Mouse (Mus musculus): ENCODE results near the gene Ferd3l. TPM values are rescaled to one million over a fixed set of nuclear protein-coding genes. Genes with fewer than 3 reads are reported as not detected.

Ferd3l gene
- polyA plus RNA-seq, 1 experiment from 2014 or later, result not detected

- no peak overlapping the region for H3K9ac ChIP-seq (ENCODE audit: low read depth, low read length)
- H3K4me3 ChIP-seq (ENCODE audit: low read length), result no peak overlapping the region
- peaks cover 11% of the 10 kb centered on the region; the same call in 1 of the 2 replicates for H3K4me1 ChIP-seq (ENCODE audit: control insufficient read depth, insufficient read depth, low read length)
- 23% methylated on average over 9 of the region's 9 CpGs for WGBS
- H3K36me3 ChIP-seq (ENCODE audit: control insufficient read depth, insufficient read depth, low read length), result no peaks in the 10 kb centered on the region
- H3K9me3 ChIP-seq (ENCODE audit: control insufficient read depth, low read length), result no peaks in the 10 kb centered on the region
- no peak overlapping the region for H3K4me2 ChIP-seq (replicated peaks; ENCODE audit: low read depth, low read length)
- H3K27ac ChIP-seq (ENCODE audit: low read depth, low read length), result no peak overlapping the region
- peaks cover 76% of the 10 kb centered on the region for H3K27me3 ChIP-seq (ENCODE audit: control insufficient read depth, insufficient read depth, low read length)
- ATAC-seq (ENCODE audit: low FRiP score, low TSS enrichment), result no peak
Measured at GRCm38 (mm10) chr12:33962773-33963130, 34.5 kb downstream of the Ferd3l start.

GRCm38 (mm10) chr12:33963671-33964369 lies 35.6 kb downstream of the Ferd3l start:
- Histone ChIP-seq H3K27me3 (ENCODE audit: control insufficient read depth, insufficient read depth, low read length) (peaks cover 76% of the 10 kb centered on the region), H3K27ac (ENCODE audit: low read depth, low read length) (no peak overlapping the region), H3K4me1 (ENCODE audit: control insufficient read depth, insufficient read depth, low read length) (peaks cover 14% of the 10 kb centered on the region; the same call in 1 of the 2 replicates), H3K9ac (ENCODE audit: low read depth, low read length) (no peak overlapping the region), H3K4me3 (ENCODE audit: low read length) (no peak overlapping the region), H3K36me3 (ENCODE audit: control insufficient read depth, insufficient read depth, low read length) (no peaks in the 10 kb centered on the region), H3K4me2 (replicated peaks; ENCODE audit: low read depth, low read length) (no peak overlapping the region), H3K9me3 (ENCODE audit: control insufficient read depth, low read length) (no peaks in the 10 kb centered on the region)
- 5% methylated on average over 15 of the region's 15 CpGs for WGBS
- no peak for ATAC-seq (ENCODE audit: low FRiP score, low TSS enrichment)

DNA sequence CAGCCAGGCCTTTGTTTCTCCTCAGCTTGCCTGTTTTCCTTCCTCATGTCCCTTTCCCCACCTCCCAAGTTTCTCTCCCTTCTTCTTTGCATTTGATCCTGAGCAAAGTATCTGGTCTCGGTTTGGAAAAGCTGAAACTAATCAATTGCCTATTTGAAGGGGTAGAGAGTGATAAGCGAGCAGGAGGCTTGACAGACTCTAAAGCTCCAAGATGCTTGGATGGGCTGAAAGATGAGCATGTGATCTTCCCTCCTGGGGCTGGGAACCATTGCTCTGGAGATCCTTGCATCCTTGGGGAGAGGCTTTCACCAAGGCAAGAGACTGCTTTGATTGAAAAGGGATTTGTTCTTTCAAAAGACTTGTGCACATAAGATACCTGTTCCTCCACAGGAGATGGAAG lies 36.2 kb downstream of the Ferd3l start:
- WGBS, result 34% methylated on average over 2 of the region's 2 CpGs
- H3K4me3 ChIP-seq (ENCODE audit: low read length), result no peak overlapping the region
- no peak overlapping the region for H3K4me2 ChIP-seq (replicated peaks; ENCODE audit: low read depth, low read length)
- peaks cover 76% of the 10 kb centered on the region for H3K27me3 ChIP-seq (ENCODE audit: control insufficient read depth, insufficient read depth, low read length)
- H3K36me3 ChIP-seq (ENCODE audit: control insufficient read depth, insufficient read depth, low read length), result no peaks in the 10 kb centered on the region
- no peak overlapping the region for H3K9ac ChIP-seq (ENCODE audit: low read depth, low read length)
- H3K27ac ChIP-seq (ENCODE audit: low read depth, low read length), result no peak overlapping the region
- ATAC-seq (ENCODE audit: low FRiP score, low TSS enrichment), result no peak
- peaks cover 14% of the 10 kb centered on the region; the same call in 1 of the 2 replicates for H3K4me1 ChIP-seq (ENCODE audit: control insufficient read depth, insufficient read depth, low read length)
- H3K9me3 ChIP-seq (ENCODE audit: control insufficient read depth, low read length), result no peaks in the 10 kb centered on the region

- H3K4me2 ChIP-seq (replicated peaks; ENCODE audit: low read depth, low read length), result no peak overlapping the region
- H3K9ac ChIP-seq (ENCODE audit: low read depth, low read length), result no peak overlapping the region
- peaks cover 14% of the 10 kb centered on the region; the same call in 1 of the 2 replicates for H3K4me1 ChIP-seq (ENCODE audit: control insufficient read depth, insufficient read depth, low read length)
- no peak overlapping the region for H3K4me3 ChIP-seq (ENCODE audit: low read length)
- H3K9me3 ChIP-seq (ENCODE audit: control insufficient read depth, low read length), result no peaks in the 10 kb centered on the region
- H3K27ac ChIP-seq (ENCODE audit: low read depth, low read length), result no peak overlapping the region
- WGBS, result 9% methylated on average over 5 of the region's 5 CpGs
- H3K27me3 ChIP-seq (ENCODE audit: control insufficient read depth, insufficient read depth, low read length), result peaks cover 86% of the 10 kb centered on the region
- no peak for ATAC-seq (ENCODE audit: low FRiP score, low TSS enrichment)
- no peaks in the 10 kb centered on the region for H3K36me3 ChIP-seq (ENCODE audit: control insufficient read depth, insufficient read depth, low read length)
Measured at GRCm38 (mm10) chr12:33965661-33966360, 37.6 kb downstream of the Ferd3l start.

DNA sequence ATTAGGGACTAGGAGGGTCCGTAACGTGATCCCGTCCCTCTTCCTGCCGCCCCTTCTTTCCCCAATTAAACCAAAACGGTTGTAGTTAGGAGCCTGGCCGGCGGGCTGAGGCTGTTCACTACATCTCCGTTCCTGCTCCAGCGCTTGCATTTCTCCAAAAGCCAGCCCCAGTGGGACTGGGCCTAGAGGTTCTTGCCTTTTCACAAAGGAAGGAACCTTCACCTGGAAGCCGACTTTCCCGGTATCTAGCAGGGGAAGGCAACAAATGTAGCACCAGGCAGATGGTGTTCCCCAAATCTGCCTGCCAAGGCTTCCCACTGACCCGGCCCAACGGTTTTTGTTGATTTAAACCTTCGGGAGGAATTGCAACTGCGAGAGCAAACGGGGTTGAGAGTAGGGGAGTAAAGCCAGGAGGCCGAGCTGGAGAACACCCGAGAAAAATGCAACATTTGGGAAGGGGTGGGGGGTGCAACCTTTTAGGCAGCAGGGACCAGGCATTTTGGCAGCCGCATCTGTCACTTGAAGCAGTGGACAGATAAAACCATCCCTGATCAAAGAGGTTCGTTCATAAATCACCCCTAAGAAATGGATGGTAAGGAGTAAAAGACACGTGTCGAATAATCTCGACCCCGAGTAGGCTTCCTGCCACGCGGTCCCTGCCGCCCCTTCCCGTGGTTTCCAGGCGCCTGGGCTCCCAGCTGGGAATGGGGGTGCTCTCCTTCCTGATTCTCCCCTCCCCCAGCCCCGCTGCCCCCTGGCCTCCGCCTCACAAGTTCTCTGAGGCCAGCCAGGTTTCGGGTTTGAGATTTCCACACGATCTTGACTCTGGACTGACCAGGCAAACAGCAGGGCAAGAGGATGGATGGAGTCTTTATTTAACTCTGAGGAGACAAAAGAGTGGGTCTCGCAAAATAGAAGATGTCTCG lies 38.5 kb downstream of the Ferd3l start:
- Histone ChIP-seq H3K4me3 (ENCODE audit: low read length) (peak overlapping the region; percentile 25), H3K36me3 (ENCODE audit: control insufficient read depth, insufficient read depth, low read length) (no peaks in the 10 kb centered on the region), H3K4me1 (ENCODE audit: control insufficient read depth, insufficient read depth, low read length) (peaks cover 14% of the 10 kb centered on the region; the same call in 1 of the 2 replicates), H3K27me3 (ENCODE audit: control insufficient read depth, insufficient read depth, low read length) (peaks cover 85% of the 10 kb centered on the region), H3K9me3 (ENCODE audit: control insufficient read depth, low read length) (no peaks in the 10 kb centered on the region), H3K9ac (ENCODE audit: low read depth, low read length) (0 out of 2 replicates have a peak overlapping the region, but pooled peaks have one; percentile 23), H3K27ac (ENCODE audit: low read depth, low read length) (no peak overlapping the region), H3K4me2 (replicated peaks; ENCODE audit: low read depth, low read length) (peak overlapping the region; percentile 41)
- ATAC-seq (ENCODE audit: low FRiP score, low TSS enrichment), result peak; percentile 55
- 1% methylated on average over 35 of the region's 35 CpGs for WGBS

DNA sequence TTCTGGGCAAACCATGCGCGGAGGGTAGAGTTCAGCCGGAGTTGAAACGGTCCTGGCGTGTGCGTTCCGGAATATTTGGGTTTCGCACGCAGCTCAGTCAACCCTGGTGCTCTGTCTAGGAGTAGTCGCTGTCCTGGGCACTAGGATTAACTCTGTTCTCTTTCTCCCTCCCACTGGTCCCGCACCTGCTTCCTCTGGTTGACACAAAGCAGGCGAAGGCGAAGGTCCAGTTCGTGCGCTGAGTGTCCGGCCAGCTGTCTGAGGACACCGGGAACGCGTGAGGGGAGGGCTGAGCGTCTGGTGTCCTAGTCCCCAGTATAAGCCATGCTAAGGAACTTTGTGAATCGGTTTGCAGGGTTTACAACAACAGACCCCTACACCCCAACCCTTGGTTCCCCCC lies 39.3 kb downstream of the Ferd3l start:
- peaks cover 14% of the 10 kb centered on the region; the same call in 1 of the 2 replicates for H3K4me1 ChIP-seq (ENCODE audit: control insufficient read depth, insufficient read depth, low read length)
- H3K4me2 ChIP-seq (replicated peaks; ENCODE audit: low read depth, low read length), result peak overlapping the region; percentile 41

DNA sequence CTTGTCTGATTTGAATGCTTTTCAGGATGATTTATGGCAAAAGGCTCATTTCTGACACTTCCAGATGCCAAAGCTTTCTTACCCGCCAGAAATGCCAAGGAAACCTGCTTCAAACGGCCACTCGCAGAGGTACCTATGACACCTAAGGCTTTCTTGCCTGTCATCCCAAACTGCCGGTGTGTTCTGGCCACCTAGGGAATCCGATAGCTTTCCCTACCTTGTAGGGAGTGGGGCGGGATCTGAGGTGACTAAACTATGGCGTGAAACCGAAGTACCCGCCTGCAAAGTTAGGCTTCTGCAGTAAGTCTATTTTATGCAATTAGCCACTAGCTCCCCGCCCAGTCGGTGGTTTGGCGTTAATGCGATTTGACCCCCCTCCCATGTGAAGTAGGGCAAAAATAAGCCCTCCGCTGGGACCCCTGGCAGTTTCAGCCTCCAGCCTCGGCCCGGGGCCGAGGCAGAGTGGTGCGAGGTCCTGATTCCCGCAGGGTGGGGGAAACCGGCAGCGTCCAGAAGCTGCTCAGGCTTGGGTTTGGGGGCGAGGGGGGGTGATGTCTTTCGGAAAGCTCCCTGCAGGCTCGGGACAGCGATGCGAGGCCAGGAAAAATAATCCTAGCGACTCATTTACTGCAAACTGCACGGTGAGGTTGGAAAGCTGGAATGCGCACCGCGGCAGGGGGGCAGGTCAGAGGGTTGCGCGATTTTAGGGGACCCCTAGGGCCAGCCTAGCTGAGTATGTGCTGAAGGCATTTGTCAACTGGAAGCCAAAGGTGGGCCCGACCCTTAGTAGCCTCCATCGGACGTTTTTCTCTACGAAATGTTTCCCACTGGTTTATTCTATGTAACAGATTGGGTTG lies 40.0 kb downstream of the Ferd3l start:
- peaks cover 82% of the 10 kb centered on the region for H3K27me3 ChIP-seq (ENCODE audit: control insufficient read depth, insufficient read depth, low read length)
- WGBS, result 2% methylated on average over 37 of the region's 37 CpGs
- H3K9me3 ChIP-seq (ENCODE audit: control insufficient read depth, low read length), result no peaks in the 10 kb centered on the region
- no peaks in the 10 kb centered on the region for H3K36me3 ChIP-seq (ENCODE audit: control insufficient read depth, insufficient read depth, low read length)
- H3K4me2 ChIP-seq (replicated peaks; ENCODE audit: low read depth, low read length), result peak overlapping the region; percentile 41
- H3K4me1 ChIP-seq (ENCODE audit: control insufficient read depth, insufficient read depth, low read length), result peaks cover 14% of the 10 kb centered on the region; the same call in 1 of the 2 replicates
- H3K9ac ChIP-seq (ENCODE audit: low read depth, low read length), result no peak overlapping the region
- no peak for ATAC-seq (ENCODE audit: low FRiP score, low TSS enrichment)
- H3K4me3 ChIP-seq (ENCODE audit: low read length), result peak overlapping the region; percentile 25
- H3K27ac ChIP-seq (ENCODE audit: low read depth, low read length), result no peak overlapping the region

More for the DNA sequence above, 39.3 kb downstream of the Ferd3l start:
- H3K9ac ChIP-seq (ENCODE audit: low read depth, low read length), result no peak overlapping the region
- WGBS, result 0% methylated on average over 21 of the region's 21 CpGs
- no peak overlapping the region for H3K27ac ChIP-seq (ENCODE audit: low read depth, low read length)
- peak overlapping the region; percentile 25 for H3K4me3 ChIP-seq (ENCODE audit: low read length)
- peaks cover 81% of the 10 kb centered on the region for H3K27me3 ChIP-seq (ENCODE audit: control insufficient read depth, insufficient read depth, low read length)
- ATAC-seq (ENCODE audit: low FRiP score, low TSS enrichment), result peak; percentile 13; the same call in 1 of the 2 replicates
- no peaks in the 10 kb centered on the region for H3K9me3 ChIP-seq (ENCODE audit: control insufficient read depth, low read length)
- H3K36me3 ChIP-seq (ENCODE audit: control insufficient read depth, insufficient read depth, low read length), result no peaks in the 10 kb centered on the region

- Histone ChIP-seq H3K27ac (ENCODE audit: low read depth, low read length) (no peak overlapping the region), H3K9ac (ENCODE audit: low read depth, low read length) (no peak overlapping the region), H3K4me3 (ENCODE audit: low read length) (no peak overlapping the region)
Measured at GRCm38 (mm10) chr12:33968898-33969178, 40.6 kb downstream of the Ferd3l start.

More at GRCm38 (mm10) chr12:33968898-33969178, 40.6 kb downstream of the Ferd3l start:
- Histone ChIP-seq H3K4me1 (ENCODE audit: control insufficient read depth, insufficient read depth, low read length) (peaks cover 14% of the 10 kb centered on the region; the same call in 1 of the 2 replicates), H3K4me2 (replicated peaks; ENCODE audit: low read depth, low read length) (no peak overlapping the region), H3K27me3 (ENCODE audit: control insufficient read depth, insufficient read depth, low read length) (peaks cover 82% of the 10 kb centered on the region), H3K36me3 (ENCODE audit: control insufficient read depth, insufficient read depth, low read length) (no peaks in the 10 kb centered on the region), H3K9me3 (ENCODE audit: control insufficient read depth, low read length) (no peaks in the 10 kb centered on the region)
- 0 out of 2 replicates have a peak, but pooled peaks have one; percentile 22 for ATAC-seq (ENCODE audit: low FRiP score, low TSS enrichment)
- 12% methylated on average over 4 of the region's 4 CpGs for WGBS
